Mouse (Mus musculus) left cerebral cortex, adult 2 months (tissue): ENCODE data around the gene Pck2. TPM values are rescaled to one million over a fixed set of nuclear protein-coding genes. Genes with fewer than 3 reads are reported as not detected.

Source experiments
- DNase-seq, 2 experiments: peaks; one replicate each; pipeline ENCODE4 v3.0.0; 2021 to 2022; ENCODE audit warnings: low spot score in 2 of 2, mixed read lengths in 1 of 2; ENCODE audit errors: extremely low spot score in 1 of 2
- H3K27ac ChIP-seq: fragments of 200-600 bp; 2 replicates; pipeline ENCODE4 v1.8.1; 2022
- H3K4me3 ChIP-seq: fragments of 200-600 bp; 2 replicates; pipeline ENCODE4 v1.8.1; 2022
- CTCF ChIP-seq: fragments of 200-600 bp; IDR thresholded peaks from 2 replicates; pipeline ENCODE4 v1.8.1; 2022; ENCODE audit warnings: antibody characterized with exemption, mild to moderate bottlenecking, moderate library complexity
- intact Hi-C: fragments of 180-260 bp; cut with DNase I; formaldehyde crosslinking; loops from one replicate; pipeline ENCODE4 v1.15.1; 2025
- long read RNA-seq, 2 experiments: library from polyadenylated mRNA; stranded (forward); transcript quantifications; one replicate each; pipeline ENCODE4 v2.0.0; 2021; ENCODE audit warnings: borderline mapping rate in 2 of 2
- total RNA-seq, 2 experiments: library from RNA; stranded (reverse); gene quantifications; 2 replicates each; pipeline ENCODE4 v1.2.3; 2021

The Pck2 gene
- total RNA-seq: 10 to 100 TPM; 31.1 to 36.0 TPM
- long read RNA-seq, experiment 1, transcript Pck2-201 (10 exons, 3,400 nt): major isoform, 24 of 32 reads
- long read RNA-seq, experiment 1, partial matches to known transcripts: 3 of 32 reads
- long read RNA-seq, experiment 1, other reads (novel, unspliced or antisense): 5 of 32 reads
- long read RNA-seq, experiment 2, transcript Pck2-201 (10 exons, 3,400 nt): major isoform, 5 of 13 reads
- long read RNA-seq, experiment 2, partial matches to known transcripts: 2 of 13 reads
- long read RNA-seq, experiment 2, other reads (novel, unspliced or antisense): 6 of 13 reads

GRCm38 (mm10) chr14:55540067-55540786 is at the start of gene Pck2:
Pck2 (plus strand) TSS chr14:55540266.
- intact Hi-C loops: loop anchor here (2.0 kb wide), 1 partner anchor 17 kb away; no protein-coding TSS in a partner anchor
- Histone ChIP-seq H3K27ac (peak within 1 kb of the TSS; percentile 93), H3K4me3 (peak within 1 kb of the TSS; percentile 70)
- TF ChIP-seq CTCF: no peak
- DNase-seq: peak; percentile 75

GRCm38 (mm10) chr14:55490361-55491201 is 49.5 kb upstream of the Pck2 start, which contains the start of gene Carmil3:
Carmil3 (plus strand) TSS chr14:55490651.
- DNase-seq: peak; percentile 83 to 88
- Histone ChIP-seq H3K4me3 (peak within 1 kb of the TSS; percentile 92), H3K27ac (peak within 1 kb of the TSS; percentile 81)
- TF ChIP-seq CTCF: no peak
- intact Hi-C loops: no loop called here

- peak overlapping the region; percentile 81 for H3K27ac ChIP-seq
- intact Hi-C loops: no loop called here
- TF ChIP-seq CTCF: no peak
- DNase-seq: peak; percentile 63 to 65
- peak overlapping the region; percentile 92 for H3K4me3 ChIP-seq
Measured at GRCm38 (mm10) chr14:55491291-55491833, 48.7 kb upstream of the Pck2 start.

GRCm38 (mm10) chr14:55492103-55492502 is 48.0 kb upstream of the Pck2 start:
- no peak for TF ChIP-seq CTCF
- no peak overlapping the region for H3K27ac ChIP-seq
- no peak overlapping the region for H3K4me3 ChIP-seq
- no peak for DNase-seq
- intact Hi-C loops: no loop called here

GRCm38 (mm10) chr14:55495509-55496240 is 44.4 kb upstream of the Pck2 start:
- TF ChIP-seq CTCF: no peak
- DNase-seq: no peak

GRCm38 (mm10) chr14:55496761-55497448 is 43.2 kb upstream of the Pck2 start:
- no peak for DNase-seq
- intact Hi-C loops: loop anchor here (1.0 to 2.0 kb wide), 3 partner anchors 32 to 60 kb away; no protein-coding TSS in a partner anchor
- no peak overlapping the region for H3K27ac ChIP-seq
- H3K4me3 ChIP-seq: no peak overlapping the region
- TF ChIP-seq CTCF: no peak

More at GRCm38 (mm10) chr14:55495509-55496240, 44.4 kb upstream of the Pck2 start:
- intact Hi-C loops: loop anchor here (2.0 kb wide), 1 partner anchor 33 kb away; no protein-coding TSS in a partner anchor
- Histone ChIP-seq H3K27ac (no peak overlapping the region), H3K4me3 (no peak overlapping the region)

GRCm38 (mm10) chr14:55497449-55497821 is 42.6 kb upstream of the Pck2 start:
- intact Hi-C loops: loop anchor here (1.0 to 2.0 kb wide), 3 partner anchors 31 to 60 kb away; no protein-coding TSS in a partner anchor
- Histone ChIP-seq H3K4me3 (no peak overlapping the region), H3K27ac (peak overlapping the region; percentile 24; the same call in 1 of the 2 replicates)
- peak; percentile 95 for TF ChIP-seq CTCF
- peak; percentile 81 to 91 for DNase-seq

GRCm38 (mm10) chr14:55505612-55506011 is 34.5 kb upstream of the Pck2 start:
- H3K4me3 ChIP-seq: no peak overlapping the region
- TF ChIP-seq CTCF: no peak
- intact Hi-C loops: loop anchor here (2.0 kb wide), 1 partner anchor 15 kb away; no protein-coding TSS in a partner anchor
- no peak overlapping the region for H3K27ac ChIP-seq
- no peak for DNase-seq

- H3K27ac ChIP-seq: no peak overlapping the region
- TF ChIP-seq CTCF: no peak
- intact Hi-C loops: loop anchor here (2.0 kb wide), 1 partner anchor 13 kb away; no protein-coding TSS in a partner anchor
- DNase-seq: no peak
- no peak overlapping the region for H3K4me3 ChIP-seq
Measured at GRCm38 (mm10) chr14:55507801-55508200, 32.3 kb upstream of the Pck2 start.

GRCm38 (mm10) chr14:55509540-55509939 is 30.5 kb upstream of the Pck2 start:
- Histone ChIP-seq H3K4me3 (no peak overlapping the region), H3K27ac (no peak overlapping the region)
- intact Hi-C loops: no loop called here
- TF ChIP-seq CTCF: no peak
- DNase-seq: no peak
